Mouse (Mus musculus): ENCODE measurements around the gene Smim7. TPM values are rescaled to one million over a fixed set of nuclear protein-coding genes. Genes with fewer than 3 reads are reported as not detected.

The Smim7 gene
- 16.0 TPM for polyA plus RNA-seq (2014; fragmentation: Illumina TruSeq; extraction: RNeasy Lipid Tissue Mini Kit (QIAGEN cat#74804); ENCODE audit: low read depth, low replicate concordance)

DNA sequence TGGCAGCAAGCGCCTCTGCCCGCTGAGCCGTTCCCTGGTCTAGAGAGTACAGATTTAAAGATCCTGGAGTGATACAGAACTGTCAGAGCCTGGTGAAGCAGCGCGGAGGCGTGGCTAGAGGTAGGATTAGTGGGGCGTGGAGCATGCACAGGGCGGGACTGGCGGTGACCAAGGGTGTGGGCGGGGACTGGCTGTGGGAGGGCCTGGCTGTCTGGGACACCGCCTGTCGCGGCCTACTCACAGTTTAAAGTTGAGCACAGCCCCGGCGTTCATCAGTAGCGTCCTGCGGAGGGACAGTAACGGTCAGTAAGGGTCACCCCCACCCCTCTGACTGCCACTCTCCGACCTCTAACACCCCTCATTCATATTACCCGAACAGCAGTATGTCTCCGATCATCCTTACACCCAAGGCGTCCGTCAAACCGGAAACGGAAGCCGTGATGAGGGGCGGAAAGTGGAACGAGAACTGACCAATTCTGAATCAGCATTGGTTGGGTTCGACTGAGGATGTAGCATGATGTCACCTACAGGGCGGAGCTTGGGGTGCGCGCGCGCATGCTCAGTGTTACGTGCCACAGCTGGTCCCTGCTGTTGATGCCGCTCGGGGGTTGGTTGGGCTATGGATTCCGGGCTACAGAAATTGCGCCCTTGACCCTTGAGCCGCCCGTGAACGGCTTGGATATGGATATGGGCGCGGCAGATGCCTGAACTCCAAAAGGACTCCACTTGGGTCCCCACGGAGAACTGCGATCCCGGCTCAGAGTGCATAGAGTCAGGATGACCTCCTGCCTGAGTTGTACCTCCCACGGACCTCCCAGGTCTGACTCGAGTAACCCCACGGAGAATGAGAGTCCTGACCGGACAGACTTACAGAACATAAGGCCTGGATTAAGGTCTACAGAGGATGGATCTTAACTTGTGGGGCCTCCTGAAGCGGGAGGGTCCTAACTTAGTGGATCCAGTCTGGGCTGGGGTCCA, at the start of gene Smim7:
Smim7 (minus strand) TSS at position 456 of the 978 bp plus-strand sequence.

DNA sequence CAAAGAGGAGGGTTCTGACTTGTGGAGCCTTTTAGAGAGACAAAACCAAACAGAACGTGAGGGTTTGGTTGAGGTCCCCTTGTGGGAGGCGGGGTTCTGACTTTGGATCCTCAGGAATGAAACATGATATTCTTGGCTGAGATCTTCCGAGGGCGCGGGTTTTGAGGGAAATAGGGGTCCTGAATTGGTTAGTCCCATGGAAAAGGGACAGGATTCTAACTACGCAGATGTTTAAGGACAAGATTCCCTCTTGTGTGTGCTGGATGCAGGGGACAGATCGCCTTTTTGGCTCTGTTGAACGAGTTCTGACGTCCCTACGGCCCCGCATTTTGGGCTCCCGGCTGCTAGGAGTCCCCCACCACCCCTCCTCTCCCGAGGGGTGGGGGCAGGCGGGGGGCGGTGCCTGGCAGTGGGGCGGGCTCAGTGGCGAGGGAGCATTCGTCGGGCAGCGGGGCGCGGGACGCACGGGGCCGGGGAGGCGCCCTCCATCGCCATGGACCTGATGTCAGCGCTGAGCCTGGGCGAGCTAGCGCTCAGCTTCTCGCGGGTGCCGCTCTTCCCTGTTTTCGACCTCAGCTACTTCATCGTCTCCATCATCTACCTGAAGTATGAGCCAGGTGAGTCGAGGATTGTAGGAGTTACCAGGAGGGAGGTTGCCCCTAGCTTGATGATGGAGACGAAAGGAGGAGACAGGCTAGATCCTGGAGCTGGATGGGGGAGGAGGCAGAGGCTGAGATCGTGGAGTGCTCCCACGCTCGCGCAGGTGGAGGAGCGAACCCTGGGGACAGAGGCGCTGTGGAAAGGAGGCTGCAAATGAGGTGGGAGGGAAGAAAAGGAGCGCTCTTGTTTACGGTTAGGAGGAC, 954 bp upstream of the Smim7 start, which contains the start of gene Tmem38a:
Tmem38a (plus strand) TSS at position 445 of the 863 bp plus-strand sequence.

DNA sequence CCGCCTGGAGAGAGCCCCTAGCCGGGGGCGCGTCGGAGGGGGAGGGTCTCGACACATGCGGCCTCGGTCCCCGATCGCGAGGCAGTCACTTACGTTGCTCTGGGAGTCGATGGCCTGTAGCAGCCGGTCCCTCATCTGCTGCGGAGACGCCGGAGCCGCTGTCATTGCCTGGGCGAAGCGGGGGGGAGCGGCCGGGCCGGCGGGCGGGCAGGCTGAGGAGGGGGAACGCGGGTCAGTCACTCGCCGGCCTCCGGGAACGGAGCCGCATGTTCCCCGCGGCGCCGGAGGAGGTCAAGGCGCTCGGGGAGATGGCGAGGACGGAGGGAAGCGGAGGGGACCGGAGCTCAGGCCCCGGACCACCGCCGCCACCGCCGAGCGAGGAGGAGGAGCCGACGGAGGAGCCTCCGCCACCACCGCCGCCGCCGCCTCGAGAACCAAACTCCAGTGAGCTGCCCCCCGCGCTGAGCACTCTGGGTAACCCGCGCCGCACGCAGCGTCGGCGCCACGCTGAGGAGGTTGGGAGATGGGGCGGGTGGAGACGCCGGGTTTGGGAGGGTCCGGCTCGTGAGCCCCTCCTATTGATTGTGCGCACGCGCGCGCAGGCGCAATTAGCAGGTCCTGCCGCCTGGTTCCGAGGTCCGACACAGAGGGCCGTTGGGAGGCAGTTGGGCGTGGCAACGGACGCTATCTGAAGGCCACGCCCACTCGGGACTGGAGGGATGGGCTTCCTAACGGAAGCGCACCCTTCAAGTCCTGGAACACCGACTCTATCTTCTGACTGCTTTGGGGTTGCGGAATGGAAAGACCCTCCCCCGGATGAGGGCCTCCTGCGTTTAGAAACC, 22.9 kb downstream of the Smim7 start, which contains the start of gene Med26:
Med26 (minus strand) TSS at position 469 of the 842 bp plus-strand sequence.

Other genes starting within 250 kb of the Smim7 start
- gene Eps15l1, start 149.6 kb downstream of the Smim7 start, polyA plus RNA-seq (2014; fragmentation: Illumina TruSeq; extraction: RNeasy Lipid Tissue Mini Kit (QIAGEN cat#74804); ENCODE audit: low read depth, low replicate concordance) = 11.7 TPM
- 92.0 TPM for gene Calr3, start 127.2 kb downstream of the Smim7 start, polyA plus RNA-seq (2014; fragmentation: Illumina TruSeq; extraction: RNeasy Lipid Tissue Mini Kit (QIAGEN cat#74804); ENCODE audit: low read depth, low replicate concordance)
- gene 1700030K09Rik, start 127.2 kb downstream of the Smim7 start, polyA plus RNA-seq (2014; fragmentation: Illumina TruSeq; extraction: RNeasy Lipid Tissue Mini Kit (QIAGEN cat#74804); ENCODE audit: low read depth, low replicate concordance) = 8.8 TPM
- gene Cherp, start 95.9 kb downstream of the Smim7 start, polyA plus RNA-seq (2014; fragmentation: Illumina TruSeq; extraction: RNeasy Lipid Tissue Mini Kit (QIAGEN cat#74804); ENCODE audit: low read depth, low replicate concordance) = 4.6 TPM
- gene Slc35e1, start 78.5 kb downstream of the Smim7 start, polyA plus RNA-seq (2014; fragmentation: Illumina TruSeq; extraction: RNeasy Lipid Tissue Mini Kit (QIAGEN cat#74804); ENCODE audit: low read depth, low replicate concordance) = 3.0 TPM
- gene Med26, start 22.8 kb downstream of the Smim7 start, polyA plus RNA-seq (2014; fragmentation: Illumina TruSeq; extraction: RNeasy Lipid Tissue Mini Kit (QIAGEN cat#74804); ENCODE audit: low read depth, low replicate concordance) = 17.1 TPM
- 0.28 TPM for gene Tmem38a, start 967 bp upstream of the Smim7 start, polyA plus RNA-seq (2014; fragmentation: Illumina TruSeq; extraction: RNeasy Lipid Tissue Mini Kit (QIAGEN cat#74804); ENCODE audit: low read depth, low replicate concordance)
- 0.20 TPM for gene Nwd1, start 75.6 kb upstream of the Smim7 start, polyA plus RNA-seq (2014; fragmentation: Illumina TruSeq; extraction: RNeasy Lipid Tissue Mini Kit (QIAGEN cat#74804); ENCODE audit: low read depth, low replicate concordance)
- 44.1 TPM for gene Sin3b, start 152.2 kb upstream of the Smim7 start, polyA plus RNA-seq (2014; fragmentation: Illumina TruSeq; extraction: RNeasy Lipid Tissue Mini Kit (QIAGEN cat#74804); ENCODE audit: low read depth, low replicate concordance)
- gene F2rl3, start 190.8 kb upstream of the Smim7 start, polyA plus RNA-seq (2014; fragmentation: Illumina TruSeq; extraction: RNeasy Lipid Tissue Mini Kit (QIAGEN cat#74804); ENCODE audit: low read depth, low replicate concordance) = not detected